ENCODE assay signal across 9 mouse cellular contexts in the genomic region with DNA sequence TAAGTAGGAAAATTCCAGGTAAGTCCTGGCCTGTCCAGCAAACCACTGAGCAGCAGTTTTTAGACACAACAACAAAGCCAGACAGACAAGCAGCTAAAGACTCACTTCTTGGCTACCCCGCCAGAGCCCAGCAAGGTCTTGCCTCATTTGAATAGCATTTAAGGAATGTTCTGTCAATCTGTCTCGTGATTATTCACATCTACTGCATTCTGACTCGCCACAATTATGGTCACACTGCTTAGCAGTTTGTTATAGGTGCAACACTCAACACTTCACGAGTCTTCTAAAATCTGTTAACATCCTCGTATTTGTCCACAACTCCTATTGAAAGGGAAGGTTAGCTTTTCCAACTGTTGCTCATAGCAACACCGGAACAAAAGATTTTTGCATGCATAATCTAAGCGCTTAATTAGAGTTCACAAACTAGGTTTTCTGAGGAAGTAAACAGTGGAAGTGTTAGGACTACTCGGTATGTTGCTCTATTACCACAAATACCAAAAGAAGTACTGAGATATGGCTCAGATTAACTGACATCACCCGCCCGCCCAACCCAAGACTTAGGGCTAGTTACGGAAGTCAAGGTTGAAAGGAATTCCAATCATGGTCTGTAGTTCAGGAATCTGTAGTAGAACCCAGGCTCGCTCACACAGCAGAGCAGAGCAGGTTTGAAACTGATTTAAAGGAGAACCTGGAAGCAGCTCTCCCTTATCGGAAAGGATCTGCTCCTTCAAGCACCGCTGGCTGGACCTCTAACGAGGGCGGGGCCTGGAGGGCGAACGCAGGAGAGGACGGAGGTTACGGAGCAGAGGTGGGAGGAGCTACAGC. TPM values are rescaled to one million over a fixed set of nuclear protein-coding genes. Genes with fewer than 3 reads are reported as not detected.
DNase-seq lines count a peak whose midpoint lies in the region; ATAC-seq and TF ChIP-seq lines count a peak whose summit lies in the region.
"Had no signal": no experiment of that assay in that cellular context is flagged by ENCODE, and none has a peak within 500 bp of the region (broad histone marks: within the 10 kb centered on the region; RNA-seq: fewer than 3 reads in every experiment).

No protein-coding gene starts in this region.

- H3K27me3 ChIP-seq in heart, postnatal 0 days (ENCODE audit: control insufficient read depth, insufficient read depth, low read length) = no peaks in the 10 kb centered on the region
- H3K27me3 ChIP-seq: CH12.LX had no signal

- no peaks in the 10 kb centered on the region for H3K9me3 ChIP-seq in heart, postnatal 0 days (replicated peaks; ENCODE audit: control insufficient read depth, low read length)

- DNase-seq in layer of hippocampus, adult 2 months (ENCODE audit: low spot score in 2 of 2) = no peak
- no peak for DNase-seq in layer of hippocampus, postnatal 10 days (ENCODE audit: low spot score in 2 of 2)
- peak; percentile 58 for DNase-seq in fibroblast of lung, adult 2 months (ENCODE audit: low read depth)
- peak; percentile 82 for DNase-seq in heart, postnatal 0 days (ENCODE audit: low spot score)
- DNase-seq in kidney, postnatal 36 days = peak; percentile 91 to 92
- peak; percentile 72 for DNase-seq in mesoderm, embryonic 11.5 days (ENCODE audit: low read depth, low spot score)
- peak; percentile 30 to 51 for DNase-seq in urinary bladder, postnatal 36 days (ENCODE audit: low spot score in 2 of 2)
- no peak for DNase-seq in left cerebral cortex, adult 18-20 months (ENCODE audit: low spot score in 2 of 2)

- H3K36me3 ChIP-seq in heart, postnatal 0 days (replicated peaks; ENCODE audit: control insufficient read depth, insufficient read depth, low read length) = 0 out of 2 replicates have a peak, but pooled peaks cover 2% of the 10 kb centered on the region

- peak; percentile 83 for ATAC-seq in heart, postnatal 0 days (ENCODE audit: insufficient read depth, low read depth)

- TF ChIP-seq EP300 in heart, postnatal 0 days (IDR thresholded peaks at IDR 0.05; ENCODE audit: low read depth) = peak; percentile 54; the same call in 1 of the 2 replicates

- H3K27ac ChIP-seq in layer of hippocampus, adult 2 months = peak overlapping the region; percentile 46
- peak overlapping the region; percentile 93 for H3K27ac ChIP-seq in heart, postnatal 0 days (ENCODE audit: low read depth)

- H3K9ac ChIP-seq in heart, postnatal 0 days (replicated peaks; ENCODE audit: low read depth, low read length) = peak overlapping the region; percentile 45

- peak overlapping the region; percentile 49 for H3K4me3 ChIP-seq in layer of hippocampus, adult 2 months
- H3K4me3 ChIP-seq in heart, postnatal 0 days (ENCODE audit: low read depth, low read length) = peak overlapping the region; percentile 38

- 16% methylated on average over 20 of the region's 20 CpGs for WGBS in heart, postnatal 0 days

- H3K4me2 ChIP-seq in heart, postnatal 0 days (ENCODE audit: low read depth, low read length) = peak overlapping the region; percentile 61

- no peak for TF ChIP-seq CTCF in layer of hippocampus, adult 2 months (conservative IDR thresholded peaks at IDR 0.05)
- no peak for TF ChIP-seq CTCF in heart, postnatal 0 days (IDR thresholded peaks at IDR 0.05; ENCODE audit: low read depth)

- H3K4me1 ChIP-seq in heart, postnatal 0 days (ENCODE audit: control insufficient read depth, insufficient read depth) = peaks cover 18% of the 10 kb centered on the region

RNA-seq across cellular contexts. Expression of gene Wwc2, which starts 16.4 kb away (rescaled TPM):
- 10 to 100 TPM; 27.0 to 28.2 TPM for total RNA-seq in layer of hippocampus, adult 2 months (2021)
- total RNA-seq in layer of hippocampus, postnatal 10 days (2021) = 10 to 100 TPM; 26.6 to 29.1 TPM
- 18.5 and 21.1 TPM in 2 replicates for total RNA-seq in heart, postnatal 0 days (2014; rRNA removed; ENCODE audit: low replicate concordance)
- 8.0 and 8.2 TPM in 2 replicates for polyA plus RNA-seq in heart, postnatal 0 days (2015; fragmentation: Nextera tagmentation; extraction: Ambion mirVana)
- 10 to 100 TPM; 22.4 to 22.8 TPM for total RNA-seq in left cerebral cortex, adult 18-20 months (2021)

Comparison
In these comparisons a context has a peak if more than half of its experiments do, and no peak if none do; other contexts are left out.
1. DNase-seq: peak in fibroblast of lung, adult 2 months (single experiment), heart, postnatal 0 days (single experiment), kidney, postnatal 36 days (2 of 2), mesoderm, embryonic 11.5 days (single experiment) and urinary bladder, postnatal 36 days (2 of 2); none in layer of hippocampus, adult 2 months (0 of 2), layer of hippocampus, postnatal 10 days (0 of 2) and left cerebral cortex, adult 18-20 months (0 of 2).